Mouse (Mus musculus) erythroblast, embryonic 14.5 days (primary cell): Measurements from ENCODE around the gene Rab3c.

ENCODE experiments used
- GATA1 ChIP-seq: IDR thresholded peaks from 2 replicates; pipeline ENCODE4 v1.6.1; 2012; ENCODE audit warnings: low read length, inconsistent platforms, mixed read lengths
- TAL1 ChIP-seq: IDR thresholded peaks from 3 replicates; pipeline ENCODE4 v1.6.1; 2012; ENCODE audit warnings: low read length, inconsistent platforms, mixed read lengths

DNA sequence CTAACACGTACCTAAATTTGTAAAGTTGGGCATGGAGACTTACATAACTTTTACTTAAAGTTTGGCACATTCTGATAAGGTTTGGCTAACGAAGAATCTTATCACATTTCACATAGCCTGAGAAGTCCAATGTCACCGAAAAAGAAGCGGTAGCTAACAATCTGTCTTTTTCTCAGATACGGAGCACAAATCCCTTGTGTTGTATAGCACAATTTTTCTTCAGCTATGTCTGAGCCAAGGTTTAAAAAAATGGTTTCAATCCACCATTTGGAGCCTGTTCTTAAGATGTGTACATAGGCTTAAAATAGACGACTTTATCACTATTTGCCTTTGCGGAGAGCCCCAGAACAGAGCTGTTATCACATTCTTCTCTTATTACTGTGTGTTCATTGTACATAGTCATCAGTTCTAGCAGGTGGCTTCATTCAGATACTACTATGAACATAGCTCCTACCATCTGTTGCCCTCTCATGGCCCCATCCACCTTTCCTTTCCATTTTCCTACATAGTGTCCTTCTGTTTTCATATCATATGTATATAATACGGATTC, 69.2 kb downstream of the Rab3c start:
- TF ChIP-seq TAL1 (no peak), GATA1 (no peak)
